Mouse (Mus musculus): ENCODE measurements around the gene Nme6. TPM values are rescaled to one million over a fixed set of nuclear protein-coding genes. Genes with fewer than 3 reads are reported as not detected.
"Not testable (repeated sequence)": the region's sequence is repeated elsewhere in the genome, so short reads cannot be mapped to it uniquely, and the experiment has no call there.

The Nme6 gene
- 1 to 10 TPM; 8.0 to 9.5 TPM for total RNA-seq (2021)

GRCm38 (mm10) chr9:109832391-109833087 lies at the start of gene Nme6:
TSS of gene Nme6 (plus strand) at chr9:109832749.
- peak; percentile 85 to 86 for DNase-seq (ENCODE audit: low spot score in 2 of 2)
- intact Hi-C loops (cut with DNase I): loop anchor here (10.0 kb wide), 2 partner anchors 738 to 828 kb away; partner anchors contain the start of gene Plxnb1

GRCm38 (mm10) chr9:109790570-109790969 lies 42.0 kb upstream of the Nme6 start, which contains the start of gene Fbxw27:
TSS of gene Fbxw27 (minus strand) at chr9:109790670.
- intact Hi-C loops (cut with DNase I); DNase-seq (ENCODE audit: low spot score in 2 of 2): not testable (repeated sequence)

- no peak for DNase-seq (ENCODE audit: low spot score in 2 of 2)
- intact Hi-C loops (cut with DNase I): no loop called here
Measured at GRCm38 (mm10) chr9:109795221-109795620, 37.3 kb upstream of the Nme6 start.

GRCm38 (mm10) chr9:109795811-109796210 lies 36.7 kb upstream of the Nme6 start:
- intact Hi-C loops (cut with DNase I): no loop called here
- DNase-seq (ENCODE audit: low spot score in 2 of 2): no peak

GRCm38 (mm10) chr9:109798051-109798450 lies 34.5 kb upstream of the Nme6 start:
- no peak for DNase-seq (ENCODE audit: low spot score in 2 of 2)
- intact Hi-C loops (cut with DNase I): no loop called here

GRCm38 (mm10) chr9:109805596-109805995 lies 27.0 kb upstream of the Nme6 start:
- intact Hi-C loops (cut with DNase I); DNase-seq (ENCODE audit: low spot score in 2 of 2): not testable (repeated sequence)

- intact Hi-C loops (cut with DNase I): no loop called here
- no peak for DNase-seq (ENCODE audit: low spot score in 2 of 2)
Measured at GRCm38 (mm10) chr9:109806260-109806659, 26.3 kb upstream of the Nme6 start.

- no peak for DNase-seq (ENCODE audit: low spot score in 2 of 2)
- intact Hi-C loops (cut with DNase I): no loop called here
Measured at GRCm38 (mm10) chr9:109806695-109807293, 25.8 kb upstream of the Nme6 start.

- intact Hi-C loops (cut with DNase I): no loop called here
- DNase-seq (ENCODE audit: low spot score in 2 of 2): no peak
Measured at GRCm38 (mm10) chr9:109807898-109808297, 24.7 kb upstream of the Nme6 start.

GRCm38 (mm10) chr9:109811980-109812379 lies 20.6 kb upstream of the Nme6 start, which contains the start of gene Spink8:
TSS of gene Spink8 (plus strand) at chr9:109812280.
- intact Hi-C loops (cut with DNase I): no loop called here
- no peak for DNase-seq (ENCODE audit: low spot score in 2 of 2)

GRCm38 (mm10) chr9:109813424-109813823 lies 19.1 kb upstream of the Nme6 start:
- peak; percentile 4 to 6 for DNase-seq (ENCODE audit: low spot score in 2 of 2)
- intact Hi-C loops (cut with DNase I): no loop called here

- peak in 1 of 2 experiments; percentile 5 for DNase-seq (ENCODE audit: low spot score in 2 of 2)
- intact Hi-C loops (cut with DNase I): no loop called here
Measured at GRCm38 (mm10) chr9:109816341-109816740, 16.2 kb upstream of the Nme6 start.

- no peak for DNase-seq (ENCODE audit: low spot score in 2 of 2)
- intact Hi-C loops (cut with DNase I): no loop called here
Measured at GRCm38 (mm10) chr9:109825739-109826138, 6.8 kb upstream of the Nme6 start.

- intact Hi-C loops (cut with DNase I): no loop called here
Measured at GRCm38 (mm10) chr9:109826181-109826580, 6.4 kb upstream of the Nme6 start.

GRCm38 (mm10) chr9:109833088-109833412 lies 501 bp downstream of the Nme6 start:
- intact Hi-C loops (cut with DNase I): loop anchor here (10.0 kb wide), 2 partner anchors 738 to 828 kb away; partner anchors contain the start of gene Plxnb1
- no peak for DNase-seq (ENCODE audit: low spot score in 2 of 2)

More at GRCm38 (mm10) chr9:109826181-109826580, 6.4 kb upstream of the Nme6 start:
- DNase-seq (ENCODE audit: low spot score in 2 of 2): no peak

- no peak for DNase-seq (ENCODE audit: low spot score in 2 of 2)
- intact Hi-C loops (cut with DNase I): no loop called here
Measured at GRCm38 (mm10) chr9:109849312-109849758, 16.8 kb downstream of the Nme6 start, which contains the start of gene Camp. TSS of gene Camp (minus strand) at chr9:109849617.

GRCm38 (mm10) chr9:109850099-109850498 lies 17.6 kb downstream of the Nme6 start:
- intact Hi-C loops (cut with DNase I): no loop called here
- DNase-seq (ENCODE audit: low spot score in 2 of 2): no peak

GRCm38 (mm10) chr9:109854341-109854740 lies 21.8 kb downstream of the Nme6 start:
- DNase-seq (ENCODE audit: low spot score in 2 of 2): no peak
- intact Hi-C loops (cut with DNase I): no loop called here

GRCm38 (mm10) chr9:109855947-109856346 lies 23.4 kb downstream of the Nme6 start:
- intact Hi-C loops (cut with DNase I): no loop called here

GRCm38 (mm10) chr9:109862397-109863044 lies 30.0 kb downstream of the Nme6 start:
- DNase-seq (ENCODE audit: low spot score in 2 of 2): peak; percentile 59 to 60
- intact Hi-C loops (cut with DNase I): loop anchor here (5.0 to 10.0 kb wide), 2 partner anchors 738 to 775 kb away; no protein-coding TSS in a partner anchor

More at GRCm38 (mm10) chr9:109855947-109856346, 23.4 kb downstream of the Nme6 start:
- no peak for DNase-seq (ENCODE audit: low spot score in 2 of 2)
